Mouse (Mus musculus) telencephalon, adult 2 months (tissue): ENCODE results near the gene Edn1.

Source experiments
- DNase-seq: peaks from one replicate; pipeline ENCODE4 v3.0.0-alpha.2; 2011; ENCODE audit warnings: low read depth, low spot score

Gene Edn1

DNA sequence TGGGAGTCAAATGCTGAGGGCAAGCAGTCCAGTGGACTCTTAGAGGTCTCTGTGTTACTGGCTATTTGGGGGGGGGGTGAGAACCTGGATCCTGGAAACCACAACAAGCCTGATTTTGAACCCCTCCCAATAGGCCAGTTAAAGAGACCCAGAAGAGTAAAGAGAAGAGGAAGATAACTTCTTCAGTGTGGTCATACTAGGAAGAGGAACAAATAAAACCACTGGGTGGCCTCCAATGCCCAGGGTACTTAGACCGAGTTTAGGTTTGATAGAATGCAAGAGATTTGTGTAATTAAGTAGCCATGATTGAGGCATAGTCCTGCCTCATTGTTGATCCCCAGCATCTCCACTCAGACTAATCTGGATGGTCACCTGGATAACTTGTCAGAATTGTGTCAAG lies 14.4 kb downstream of the Edn1 start:
- no peak for DNase-seq

GRCm38 (mm10) chr13:42317808-42318207 lies 16.5 kb downstream of the Edn1 start:
- no peak for DNase-seq

GRCm38 (mm10) chr13:42328576-42328975 lies 27.3 kb downstream of the Edn1 start:
- no peak for DNase-seq

DNA sequence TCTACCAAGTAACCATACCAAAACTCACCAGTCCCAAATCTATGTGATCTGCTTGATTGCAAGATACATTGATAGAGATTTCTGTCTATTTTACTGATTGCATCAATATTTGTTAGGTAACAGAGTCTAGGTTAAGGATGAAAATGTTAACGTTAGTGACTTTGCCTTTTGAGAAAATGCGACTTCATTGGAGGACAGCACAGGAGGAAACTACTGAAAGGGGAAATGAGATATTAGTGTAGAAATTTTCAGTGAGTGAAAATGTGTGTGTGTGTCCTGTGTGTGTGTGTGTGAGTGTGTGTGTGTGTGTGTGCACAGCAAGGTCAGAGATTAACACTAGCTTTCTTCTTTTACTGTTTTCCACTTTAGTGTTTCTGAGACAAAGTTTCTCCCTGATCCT lies 29.8 kb downstream of the Edn1 start:
- no peak for DNase-seq

- no peak for DNase-seq
Measured at GRCm38 (mm10) chr13:42334981-42335380, 33.7 kb downstream of the Edn1 start.

GRCm38 (mm10) chr13:42336414-42336813 lies 35.1 kb downstream of the Edn1 start:
- DNase-seq: no peak

DNA sequence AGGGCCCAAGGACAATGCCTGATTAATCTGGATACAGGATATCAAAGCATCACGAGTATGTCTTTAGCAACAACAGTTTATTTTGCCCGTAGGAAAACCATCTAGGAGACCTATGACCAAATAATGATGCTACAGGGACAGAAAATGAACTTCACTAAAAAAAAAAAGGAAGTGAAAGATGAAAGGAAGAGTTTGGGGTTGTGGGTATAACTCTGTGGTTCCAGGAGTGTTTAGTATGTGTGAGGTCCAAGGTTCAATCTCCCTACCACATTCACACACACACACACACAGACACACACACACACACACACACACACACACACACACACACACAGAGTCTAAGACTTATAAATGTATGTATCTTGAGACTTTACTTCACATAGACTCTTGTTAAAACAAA lies 35.8 kb downstream of the Edn1 start:
- DNase-seq: no peak

GRCm38 (mm10) chr13:42339466-42339865 lies 38.2 kb downstream of the Edn1 start:
- no peak for DNase-seq

GRCm38 (mm10) chr13:42341871-42342532 lies 40.7 kb downstream of the Edn1 start:
- DNase-seq: no peak

- no peak for DNase-seq
Measured at GRCm38 (mm10) chr13:42345439-42345838, 44.2 kb downstream of the Edn1 start.

DNA sequence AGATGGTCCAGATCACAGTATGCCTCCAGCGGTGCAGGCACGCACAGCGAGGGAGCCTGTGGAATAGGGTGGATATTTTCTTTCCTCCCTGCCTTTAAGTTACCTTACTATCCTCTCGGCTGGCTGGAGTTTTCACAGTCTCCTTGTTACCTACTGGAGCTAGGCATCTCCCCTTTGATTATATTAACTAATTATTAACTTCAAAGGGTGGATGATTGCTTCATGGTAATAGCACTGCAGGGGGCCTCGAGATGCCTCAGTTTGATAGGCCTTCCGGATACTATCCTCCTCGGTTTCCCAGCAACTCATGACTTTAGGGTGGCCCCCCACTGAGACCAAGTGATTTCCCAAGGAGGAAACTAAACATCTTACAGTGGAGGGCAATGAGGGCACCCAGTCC lies 45.1 kb downstream of the Edn1 start:
- DNase-seq: no peak

- no peak for DNase-seq
Measured at GRCm38 (mm10) chr13:42351675-42352074, 50.4 kb downstream of the Edn1 start.
